In the genomic region with DNA sequence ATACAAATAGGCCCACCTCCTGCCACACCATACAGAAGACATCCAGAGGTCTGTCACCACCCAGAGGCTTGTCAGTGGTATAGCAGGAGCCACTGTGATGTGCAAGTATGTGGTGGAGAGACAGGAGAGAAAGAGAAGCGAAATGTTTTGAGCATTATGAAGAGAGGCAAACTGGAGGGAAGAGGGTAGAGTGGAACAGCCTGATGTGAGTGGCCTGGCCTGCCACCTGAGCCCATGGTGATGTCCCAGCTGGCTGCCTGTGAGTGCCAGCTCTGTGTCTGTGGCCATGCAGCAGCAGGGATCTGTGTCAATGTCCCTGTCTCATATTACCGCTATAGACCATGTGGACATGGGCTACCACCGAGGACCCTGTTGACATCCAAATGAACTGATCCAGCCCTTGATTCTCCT, we compare ENCODE assay signal across 10 mouse cellular contexts.
DNase-seq lines count a peak whose midpoint lies in the region; ATAC-seq and TF ChIP-seq lines count a peak whose summit lies in the region.
"Had no signal": no experiment of that assay in that cellular context is flagged by ENCODE, and none has a peak within 500 bp of the region (broad histone marks: within the 10 kb centered on the region; RNA-seq: fewer than 3 reads in every experiment).

No protein-coding gene starts in this region.

- intact Hi-C loops in left cerebral cortex, postnatal 14 days (cut with DNase I) = loop anchor here (5.0 kb wide), 1 partner anchor 103 kb away; the partner anchor contains the start of gene Anks1b

- no peak overlapping the region for H3K4me3 ChIP-seq in hindbrain, embryonic 10.5 days
- no peak overlapping the region for H3K4me3 ChIP-seq in hindbrain, embryonic 13.5 days
- no peak overlapping the region for H3K4me3 ChIP-seq in E14TG2a.4 (replicated peaks; ENCODE audit: low read length)
- no peak overlapping the region for H3K4me3 ChIP-seq in hindbrain, postnatal 0 days (ENCODE audit: low read length)
- H3K4me3 ChIP-seq: heart, embryonic 13.5 days had no signal

- no peak overlapping the region for H3K4me2 ChIP-seq in hindbrain, embryonic 13.5 days
- H3K4me2 ChIP-seq in hindbrain, postnatal 0 days (ENCODE audit: low read depth, low read length) = no peak overlapping the region
- H3K4me2 ChIP-seq: heart, embryonic 13.5 days had no signal

- H3K9ac ChIP-seq in hindbrain, embryonic 13.5 days = no peak overlapping the region
- H3K9ac ChIP-seq in hindbrain, postnatal 0 days (replicated peaks; ENCODE audit: low read length) = no peak overlapping the region
- H3K9ac ChIP-seq: heart, embryonic 13.5 days had no signal

- H3K9me3 ChIP-seq in hindbrain, embryonic 10.5 days = no peaks in the 10 kb centered on the region
- no peaks in the 10 kb centered on the region for H3K9me3 ChIP-seq in hindbrain, embryonic 13.5 days
- H3K9me3 ChIP-seq in E14TG2a.4 (ENCODE audit: low read length) = no peaks in the 10 kb centered on the region
- H3K9me3 ChIP-seq in hindbrain, postnatal 0 days (ENCODE audit: low read length) = no peaks in the 10 kb centered on the region
- H3K9me3 ChIP-seq: heart, embryonic 13.5 days had no signal

- TF ChIP-seq CTCF in E14TG2a.4 (conservative IDR thresholded peaks at IDR 0.05; ENCODE audit: low read length) = peak; percentile 24
- peak; percentile 66 for TF ChIP-seq CTCF in hindbrain, postnatal 0 days (IDR thresholded peaks at IDR 0.05; ENCODE audit: low read depth)

- no peaks in the 10 kb centered on the region for H3K36me3 ChIP-seq in hindbrain, embryonic 10.5 days
- H3K36me3 ChIP-seq in hindbrain, embryonic 13.5 days = no peaks in the 10 kb centered on the region
- no peaks in the 10 kb centered on the region for H3K36me3 ChIP-seq in E14TG2a.4 (ENCODE audit: insufficient read depth, low read length)
- no peaks in the 10 kb centered on the region for H3K36me3 ChIP-seq in hindbrain, postnatal 0 days (ENCODE audit: insufficient read depth, low read length)
- H3K36me3 ChIP-seq: heart, embryonic 13.5 days had no signal

- WGBS in hindbrain, embryonic 10.5 days = 67% methylated on average over 3 of the region's 3 CpGs
- WGBS in hindbrain, embryonic 13.5 days = 81% methylated on average over 3 of the region's 3 CpGs
- 66% methylated on average over 3 of the region's 3 CpGs for WGBS in hindbrain, postnatal 0 days

- H3K27me3 ChIP-seq in hindbrain, embryonic 10.5 days (ENCODE audit: insufficient read depth, poor library complexity, severe bottlenecking) = no peaks in the 10 kb centered on the region
- no peaks in the 10 kb centered on the region for H3K27me3 ChIP-seq in hindbrain, embryonic 13.5 days
- H3K27me3 ChIP-seq in E14TG2a.4 (ENCODE audit: insufficient read depth, low read length) = no peaks in the 10 kb centered on the region
- no peaks in the 10 kb centered on the region for H3K27me3 ChIP-seq in hindbrain, postnatal 0 days (ENCODE audit: insufficient read depth, low read length)
- H3K27me3 ChIP-seq: heart, embryonic 13.5 days had no signal

- H3K4me1 ChIP-seq in hindbrain, embryonic 10.5 days (replicated peaks) = no peaks in the 10 kb centered on the region
- no peaks in the 10 kb centered on the region for H3K4me1 ChIP-seq in hindbrain, embryonic 13.5 days (replicated peaks)
- no peaks in the 10 kb centered on the region for H3K4me1 ChIP-seq in E14TG2a.4 (replicated peaks; ENCODE audit: low read depth, low read length)
- no peaks in the 10 kb centered on the region for H3K4me1 ChIP-seq in hindbrain, postnatal 0 days (ENCODE audit: insufficient read depth, low read length)
- H3K4me1 ChIP-seq: heart, embryonic 13.5 days had no signal

- no peak for ATAC-seq in hindbrain, embryonic 13.5 days (ENCODE audit: low FRiP score)
- peak; percentile 78 for ATAC-seq in hindbrain, postnatal 0 days

- H3K27ac ChIP-seq in hindbrain, embryonic 10.5 days = no peak overlapping the region
- H3K27ac ChIP-seq in hindbrain, embryonic 13.5 days = no peak overlapping the region
- H3K27ac ChIP-seq in hindbrain, postnatal 0 days = no peak overlapping the region
- H3K27ac ChIP-seq: heart, embryonic 13.5 days had no signal

- peak; percentile 3 for DNase-seq in hindbrain, embryonic 10.5 days (ENCODE audit: low spot score)
- DNase-seq in cerebellum, adult 11-12 months = peak; percentile 48
- peak; percentile 48 for DNase-seq in hindbrain, postnatal 0 days (ENCODE audit: low spot score)
- DNase-seq in spleen, adult 12 weeks (ENCODE audit: low spot score) = no peak
- DNase-seq in layer of hippocampus, adult 11-12 months (ENCODE audit: low spot score) = no peak
- DNase-seq in left cerebral cortex, postnatal 14 days (ENCODE audit: low spot score in 2 of 2) = no peak
- DNase-seq: right cerebral cortex, postnatal 25 days had no signal

Comparison
In these comparisons a context has a peak if more than half of its experiments do, and no peak if none do; other contexts are left out.
1. DNase-seq: peak in hindbrain, embryonic 10.5 days (single experiment), cerebellum, adult 11-12 months (single experiment) and hindbrain, postnatal 0 days (single experiment); none in spleen, adult 12 weeks (single experiment), layer of hippocampus, adult 11-12 months (single experiment) and left cerebral cortex, postnatal 14 days (0 of 2).